Mouse (Mus musculus): ENCODE measurements at regions not wholly inside any gene's neighbourhood (a gene's known extent, or its start where the extent isn't known, plus 50 kb on each side); places are given as distances from the start of the nearest gene placed in this dataset.

DNA sequence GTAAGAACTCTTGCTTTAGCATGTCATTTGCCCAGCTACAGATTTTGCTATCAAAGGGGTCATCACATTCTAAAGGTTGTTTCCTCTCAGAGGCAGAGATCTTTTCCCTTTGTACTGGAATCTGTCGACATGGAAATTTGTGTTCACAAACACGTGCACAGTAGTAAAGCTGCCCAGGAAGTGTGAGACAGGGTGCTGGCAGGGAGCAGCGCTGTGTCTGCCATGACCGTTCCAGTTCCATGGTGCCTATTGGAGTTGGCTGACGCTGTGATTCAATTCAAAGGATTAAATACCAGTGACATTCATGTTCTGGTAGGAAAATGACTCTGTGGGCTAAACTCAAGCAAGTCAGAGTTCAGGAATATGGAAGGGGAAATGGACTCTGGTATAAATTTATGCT lies 627.1 kb downstream of the Stpg2 start:
- H3K27me3 ChIP-seq (ENCODE audit: control insufficient read depth, insufficient read depth, low read depth, low read length) = no peaks in the 10 kb centered on the region
- H3K4me1 ChIP-seq (replicated peaks; ENCODE audit: control insufficient read depth, insufficient read depth, low read length) = no peaks in the 10 kb centered on the region
- no peaks in the 10 kb centered on the region for H3K36me3 ChIP-seq (ENCODE audit: control insufficient read depth, insufficient read depth, low read length)
- no peak overlapping the region for H3K9ac ChIP-seq (ENCODE audit: low read length)
- no peak overlapping the region for H3K4me3 ChIP-seq (ENCODE audit: low read length)
- WGBS = 78% methylated on average over 5 of the region's 5 CpGs
- no peak overlapping the region for H3K27ac ChIP-seq (ENCODE audit: low read length)
- H3K4me2 ChIP-seq (ENCODE audit: low read depth, low read length) = no peak overlapping the region
- no peak for ATAC-seq (ENCODE audit: low read depth)
- H3K9me3 ChIP-seq (ENCODE audit: control insufficient read depth, low read length) = no peaks in the 10 kb centered on the region

DNA sequence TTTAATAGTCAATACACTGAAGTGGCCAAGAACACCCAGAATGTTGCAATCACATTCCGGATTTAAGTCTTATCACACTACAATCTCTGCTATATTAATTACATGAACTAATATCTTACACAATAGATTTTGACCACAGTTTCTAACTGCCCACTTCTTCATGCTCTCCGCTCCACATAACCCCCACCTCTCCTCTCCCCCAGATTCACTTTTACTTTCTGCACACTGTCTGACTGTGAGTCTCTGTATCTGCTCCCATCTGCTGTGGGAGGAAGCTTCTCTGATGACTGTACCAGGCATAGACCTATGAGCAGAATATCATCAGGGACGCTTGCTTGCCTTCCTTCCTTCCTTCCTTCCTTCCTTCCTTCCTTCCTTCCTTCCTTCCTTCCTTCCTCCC lies 636.5 kb downstream of the Stpg2 start:
- H3K27ac ChIP-seq (ENCODE audit: low read length) = no peak overlapping the region
- no peaks in the 10 kb centered on the region for H3K27me3 ChIP-seq (ENCODE audit: control insufficient read depth, insufficient read depth, low read depth, low read length)
- H3K36me3 ChIP-seq (ENCODE audit: control insufficient read depth, insufficient read depth, low read length) = no peaks in the 10 kb centered on the region
- no peak overlapping the region for H3K9ac ChIP-seq (ENCODE audit: low read length)
- no peak overlapping the region for H3K4me2 ChIP-seq (ENCODE audit: low read depth, low read length)
- no peaks in the 10 kb centered on the region for H3K4me1 ChIP-seq (replicated peaks; ENCODE audit: control insufficient read depth, insufficient read depth, low read length)
- no peak overlapping the region for H3K4me3 ChIP-seq (ENCODE audit: low read length)
- no peaks in the 10 kb centered on the region for H3K9me3 ChIP-seq (ENCODE audit: control insufficient read depth, low read length)
- 73% methylated on average over 3 of the region's 3 CpGs for WGBS
- no peak for ATAC-seq (ENCODE audit: low read depth)

DNA sequence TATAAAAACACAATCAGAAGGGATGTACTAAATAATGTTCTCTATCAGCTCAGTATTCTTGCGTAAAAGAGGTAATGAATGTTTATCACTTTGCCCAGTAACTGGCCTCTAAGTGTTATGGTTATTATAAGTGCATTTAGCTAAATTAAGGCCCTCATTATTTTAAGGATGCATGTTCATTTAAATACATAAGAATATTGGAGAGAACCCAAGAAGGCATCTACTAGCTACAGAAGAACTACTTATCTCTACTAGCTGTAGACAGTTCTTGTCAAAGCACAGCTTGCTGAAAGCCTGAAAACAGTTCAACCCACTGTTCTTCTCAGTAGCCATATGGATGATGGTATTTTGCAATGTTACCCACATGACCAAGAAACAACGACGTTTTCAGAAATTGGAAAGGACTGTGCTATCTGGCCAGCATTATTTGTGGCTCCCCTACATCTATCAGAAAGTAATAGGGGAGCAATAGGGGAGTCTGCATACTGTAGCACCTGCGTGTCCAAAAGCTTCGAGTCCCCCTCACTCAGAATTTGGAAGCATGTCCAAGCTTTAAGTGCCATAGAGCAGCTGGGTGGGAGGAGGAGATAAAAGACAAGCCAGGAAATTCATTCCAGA lies 637.6 kb downstream of the Stpg2 start:
- H3K27me3 ChIP-seq (ENCODE audit: control insufficient read depth, insufficient read depth, low read depth, low read length) = no peaks in the 10 kb centered on the region
- no peaks in the 10 kb centered on the region for H3K9me3 ChIP-seq (ENCODE audit: control insufficient read depth, low read length)
- no peak overlapping the region for H3K9ac ChIP-seq (ENCODE audit: low read length)
- H3K27ac ChIP-seq (ENCODE audit: low read length) = no peak overlapping the region
- H3K4me3 ChIP-seq (ENCODE audit: low read length) = no peak overlapping the region
- no peak overlapping the region for H3K4me2 ChIP-seq (ENCODE audit: low read depth, low read length)
- no peaks in the 10 kb centered on the region for H3K36me3 ChIP-seq (ENCODE audit: control insufficient read depth, insufficient read depth, low read length)
- no peak for ATAC-seq (ENCODE audit: low read depth)
- no peaks in the 10 kb centered on the region for H3K4me1 ChIP-seq (replicated peaks; ENCODE audit: control insufficient read depth, insufficient read depth, low read length)
- 74% methylated on average over 5 of the region's 5 CpGs for WGBS

DNA sequence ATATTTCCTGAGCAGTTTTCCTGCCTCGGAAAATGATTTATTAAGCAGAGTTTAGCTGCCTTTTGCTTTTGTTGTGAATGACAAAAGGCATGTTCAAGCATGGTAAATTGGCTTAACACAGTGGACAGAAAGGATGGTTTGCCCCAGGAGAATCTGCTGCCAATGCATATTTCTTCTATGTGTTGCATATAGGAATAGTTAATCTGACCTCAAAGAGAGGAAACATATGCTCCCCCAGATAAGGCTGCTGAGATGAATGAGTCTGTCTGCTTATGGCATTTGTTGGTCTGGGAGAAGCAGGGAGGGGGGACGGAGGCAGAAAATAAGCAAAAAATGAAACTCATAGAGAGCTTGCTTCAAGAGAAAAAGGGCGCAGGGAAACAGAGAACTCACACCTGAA lies 638.9 kb downstream of the Stpg2 start:
- H3K4me3 ChIP-seq (ENCODE audit: low read length) = no peak overlapping the region
- ATAC-seq (ENCODE audit: low read depth) = peak; percentile 69
- no peak overlapping the region for H3K9ac ChIP-seq (ENCODE audit: low read length)
- no peak overlapping the region for H3K4me2 ChIP-seq (ENCODE audit: low read depth, low read length)
- H3K9me3 ChIP-seq (ENCODE audit: control insufficient read depth, low read length) = no peaks in the 10 kb centered on the region
- no peaks in the 10 kb centered on the region for H3K27me3 ChIP-seq (ENCODE audit: control insufficient read depth, insufficient read depth, low read depth, low read length)
- H3K27ac ChIP-seq (ENCODE audit: low read length) = no peak overlapping the region
- H3K36me3 ChIP-seq (ENCODE audit: control insufficient read depth, insufficient read depth, low read length) = no peaks in the 10 kb centered on the region
- 75% methylated on average over 3 of the region's 3 CpGs for WGBS
- H3K4me1 ChIP-seq (replicated peaks; ENCODE audit: control insufficient read depth, insufficient read depth, low read length) = no peaks in the 10 kb centered on the region

DNA sequence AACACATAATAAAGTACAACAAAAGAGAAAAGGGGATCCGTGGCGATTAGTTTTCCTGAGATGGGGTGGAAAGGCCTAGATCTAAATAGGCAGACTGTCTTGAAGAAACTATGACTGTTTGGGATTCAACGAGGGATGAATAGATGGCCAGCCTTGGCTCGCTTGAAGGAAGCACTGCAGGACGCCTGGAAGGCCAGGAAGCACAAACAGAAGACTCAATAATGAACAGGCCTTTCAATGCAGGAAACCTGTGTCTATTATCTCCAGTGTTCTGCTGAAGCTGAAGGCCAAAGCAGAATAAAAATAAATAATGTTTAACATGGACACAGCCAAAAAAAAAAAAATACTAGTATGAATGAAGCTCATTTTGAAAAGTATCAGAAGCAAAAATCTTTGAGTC lies 642.3 kb downstream of the Stpg2 start:
- WGBS = 62% methylated on average over 5 of the region's 5 CpGs
- H3K9ac ChIP-seq (ENCODE audit: low read length) = no peak overlapping the region
- H3K36me3 ChIP-seq (ENCODE audit: control insufficient read depth, insufficient read depth, low read length) = no peaks in the 10 kb centered on the region
- H3K4me1 ChIP-seq (replicated peaks; ENCODE audit: control insufficient read depth, insufficient read depth, low read length) = no peaks in the 10 kb centered on the region
- H3K9me3 ChIP-seq (ENCODE audit: control insufficient read depth, low read length) = no peaks in the 10 kb centered on the region
- no peak overlapping the region for H3K4me3 ChIP-seq (ENCODE audit: low read length)
- H3K27ac ChIP-seq (ENCODE audit: low read length) = no peak overlapping the region
- no peaks in the 10 kb centered on the region for H3K27me3 ChIP-seq (ENCODE audit: control insufficient read depth, insufficient read depth, low read depth, low read length)
- no peak for ATAC-seq (ENCODE audit: low read depth)
- no peak overlapping the region for H3K4me2 ChIP-seq (ENCODE audit: low read depth, low read length)

DNA sequence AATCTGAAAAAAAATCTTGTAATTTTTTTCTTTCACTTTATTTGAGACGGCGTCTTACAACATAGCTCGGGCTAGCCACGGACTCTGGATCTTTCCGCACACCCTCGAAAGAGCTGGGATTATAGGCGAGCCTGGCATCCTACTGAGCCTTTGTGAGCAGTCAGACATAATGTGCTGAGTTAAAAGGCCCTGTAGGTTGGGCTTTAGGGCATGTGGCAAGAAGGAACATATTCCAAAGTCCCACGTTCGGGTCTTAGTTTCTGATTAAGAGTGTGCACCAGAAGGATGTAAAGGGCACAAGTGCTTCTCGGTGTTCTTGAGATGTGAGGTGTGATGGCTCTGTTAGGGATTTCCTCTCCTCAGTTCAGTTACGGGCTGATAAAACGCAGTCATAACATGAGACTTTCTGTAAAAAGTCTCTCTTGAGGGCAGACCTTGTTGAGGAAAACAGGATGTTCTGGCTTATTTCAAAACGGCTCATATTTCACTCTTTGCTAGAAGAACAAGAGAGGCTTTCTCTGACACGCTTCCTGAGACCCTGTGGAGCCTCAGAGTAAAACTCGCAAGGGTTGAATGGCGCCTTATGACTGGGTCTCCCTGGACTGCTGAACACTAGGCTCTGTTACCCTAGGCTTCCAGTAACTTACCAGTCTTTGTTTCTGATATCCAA lies 654.6 kb downstream of the Stpg2 start:
- no peak overlapping the region for H3K27ac ChIP-seq (ENCODE audit: low read length)
- peaks cover 10% of the 10 kb centered on the region; the same call in 1 of the 2 replicates for H3K4me1 ChIP-seq (replicated peaks; ENCODE audit: control insufficient read depth, insufficient read depth, low read length)
- WGBS = 43% methylated on average over 16 of the region's 16 CpGs
- no peaks in the 10 kb centered on the region for H3K9me3 ChIP-seq (ENCODE audit: control insufficient read depth, low read length)
- 0 out of 2 replicates have a peak overlapping the region, but pooled peaks have one; percentile 8 for H3K4me2 ChIP-seq (ENCODE audit: low read depth, low read length)
- no peak overlapping the region for H3K4me3 ChIP-seq (ENCODE audit: low read length)
- peak; percentile 60 for ATAC-seq (ENCODE audit: low read depth)
- no peaks in the 10 kb centered on the region for H3K36me3 ChIP-seq (ENCODE audit: control insufficient read depth, insufficient read depth, low read length)
- no peak overlapping the region for H3K9ac ChIP-seq (ENCODE audit: low read length)
- no peaks in the 10 kb centered on the region for H3K27me3 ChIP-seq (ENCODE audit: control insufficient read depth, insufficient read depth, low read depth, low read length)

DNA sequence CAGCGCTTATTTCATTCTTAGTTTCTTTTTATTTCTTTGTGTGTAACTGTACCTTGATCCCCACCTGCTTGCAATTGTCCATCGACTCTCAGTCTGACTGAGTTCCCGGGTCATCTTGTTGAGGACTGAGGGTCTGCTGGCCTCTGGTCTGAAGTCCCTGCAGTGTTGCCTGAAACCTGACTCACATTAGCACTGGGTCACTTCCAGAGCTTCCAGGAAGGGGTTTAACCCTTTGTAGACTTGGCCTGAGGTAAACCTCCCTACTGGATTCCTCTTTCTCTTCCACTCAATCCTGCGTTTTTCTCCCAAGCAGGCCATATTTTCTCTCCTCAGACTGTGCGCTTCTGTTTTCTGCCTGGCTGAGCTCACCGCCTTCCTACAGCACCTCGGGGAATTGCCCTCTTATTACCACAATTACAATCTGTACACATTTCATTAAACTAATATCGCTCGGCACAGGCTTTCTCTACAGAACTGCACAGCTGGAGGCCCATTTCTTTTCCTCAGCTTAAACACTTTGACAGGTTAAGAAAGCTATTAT lies 655.4 kb downstream of the Stpg2 start:
- Histone ChIP-seq H3K4me3 (ENCODE audit: low read length) (no peak overlapping the region), H3K4me1 (replicated peaks; ENCODE audit: control insufficient read depth, insufficient read depth, low read length) (peaks cover 10% of the 10 kb centered on the region; the same call in 1 of the 2 replicates), H3K27me3 (ENCODE audit: control insufficient read depth, insufficient read depth, low read depth, low read length) (no peaks in the 10 kb centered on the region), H3K9me3 (ENCODE audit: control insufficient read depth, low read length) (no peaks in the 10 kb centered on the region), H3K4me2 (ENCODE audit: low read depth, low read length) (0 out of 2 replicates have a peak overlapping the region, but pooled peaks have one; percentile 8), H3K27ac (ENCODE audit: low read length) (no peak overlapping the region), H3K9ac (ENCODE audit: low read length) (no peak overlapping the region), H3K36me3 (ENCODE audit: control insufficient read depth, insufficient read depth, low read length) (no peaks in the 10 kb centered on the region)
- WGBS = 55% methylated on average over 9 of the region's 9 CpGs
- ATAC-seq (ENCODE audit: low read depth) = no peak

DNA sequence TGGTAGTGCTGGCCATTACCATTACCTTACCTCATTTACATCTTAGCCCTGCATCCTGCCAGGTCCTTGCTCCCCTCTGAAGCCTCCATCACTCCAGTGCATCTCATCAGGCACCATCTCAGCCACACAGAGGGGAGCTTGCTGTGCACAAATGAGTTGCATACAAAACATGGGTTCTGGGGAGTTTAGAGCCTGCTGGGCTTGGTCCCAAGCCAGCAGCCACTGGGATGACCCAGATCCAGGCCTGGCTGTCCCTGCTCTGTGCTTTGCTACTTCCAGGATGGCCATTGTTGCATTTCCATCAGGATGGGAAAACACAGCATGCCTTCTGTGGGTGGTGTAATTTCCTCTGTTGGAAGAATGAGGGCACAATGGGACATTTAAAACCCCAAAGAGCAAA lies 660.8 kb downstream of the Stpg2 start:
- no peaks in the 10 kb centered on the region for H3K9me3 ChIP-seq (ENCODE audit: control insufficient read depth, low read length)
- H3K4me1 ChIP-seq (replicated peaks; ENCODE audit: control insufficient read depth, insufficient read depth, low read length) = no peaks in the 10 kb centered on the region
- no peak overlapping the region for H3K27ac ChIP-seq (ENCODE audit: low read length)
- no peaks in the 10 kb centered on the region for H3K36me3 ChIP-seq (ENCODE audit: control insufficient read depth, insufficient read depth, low read length)
- no peak overlapping the region for H3K9ac ChIP-seq (ENCODE audit: low read length)
- no peak overlapping the region for H3K4me3 ChIP-seq (ENCODE audit: low read length)
- H3K27me3 ChIP-seq (ENCODE audit: control insufficient read depth, insufficient read depth, low read depth, low read length) = no peaks in the 10 kb centered on the region
- ATAC-seq (ENCODE audit: low read depth) = no peak
- no peak overlapping the region for H3K4me2 ChIP-seq (ENCODE audit: low read depth, low read length)

DNA sequence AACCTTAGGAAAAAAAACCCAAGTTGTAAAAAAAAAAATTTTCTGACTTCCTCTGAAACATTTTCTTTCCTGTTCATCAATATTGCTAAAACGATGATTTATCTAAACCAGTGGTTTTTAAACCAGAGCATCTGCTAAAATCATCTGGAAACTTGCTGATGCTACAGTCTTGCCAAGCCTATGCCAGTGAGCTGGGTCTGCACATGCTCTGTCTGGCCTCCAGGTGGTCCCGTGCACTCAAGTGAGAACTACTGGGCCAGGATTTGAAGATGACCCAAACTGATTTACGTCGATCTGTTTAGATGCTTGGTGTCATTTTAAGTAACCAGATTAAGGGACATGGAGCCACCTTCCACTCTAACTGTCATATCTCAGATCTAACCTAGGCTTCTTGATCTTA lies 661.5 kb downstream of the Stpg2 start:
- no peak for ATAC-seq (ENCODE audit: low read depth)
- Histone ChIP-seq H3K4me3 (ENCODE audit: low read length) (no peak overlapping the region), H3K4me2 (ENCODE audit: low read depth, low read length) (no peak overlapping the region), H3K27ac (ENCODE audit: low read length) (no peak overlapping the region), H3K9ac (ENCODE audit: low read length) (no peak overlapping the region), H3K36me3 (ENCODE audit: control insufficient read depth, insufficient read depth, low read length) (no peaks in the 10 kb centered on the region), H3K9me3 (ENCODE audit: control insufficient read depth, low read length) (no peaks in the 10 kb centered on the region), H3K4me1 (replicated peaks; ENCODE audit: control insufficient read depth, insufficient read depth, low read length) (no peaks in the 10 kb centered on the region), H3K27me3 (ENCODE audit: control insufficient read depth, insufficient read depth, low read depth, low read length) (no peaks in the 10 kb centered on the region)
- WGBS = 79% methylated on average over 4 of the region's 4 CpGs
